Mouse (Mus musculus) left cerebral cortex, postnatal 36 days (tissue): ENCODE results near the gene Gm7982. TPM values are rescaled to one million over a fixed set of nuclear protein-coding genes. Genes with fewer than 3 reads are reported as not detected.
"Not testable (repeated sequence)": the region's sequence is repeated elsewhere in the genome, so short reads cannot be mapped to it uniquely, and the experiment has no call there.

Experiments
- DNase-seq, 2 experiments: peaks; one replicate each; pipeline ENCODE4 v3.0.0; 2021 to 2022; ENCODE audit warnings: low spot score in 2 of 2, mixed read lengths in 1 of 2
- intact Hi-C: fragments of 180-260 bp; cut with DNase I; formaldehyde crosslinking; loops from one replicate; pipeline ENCODE4 v1.15.1; 2025
- total RNA-seq, 2 experiments: library from RNA; stranded (reverse); gene quantifications; 2 replicates each; pipeline ENCODE4 v1.2.3; 2021

The Gm7982 gene
- not detected for total RNA-seq

GRCm38 (mm10) chr5:95741714-95742113 lies at the start of gene Gm7982:
TSS of gene Gm7982 (plus strand) at chr5:95742014.
- DNase-seq, intact Hi-C loops: not testable (repeated sequence)

GRCm38 (mm10) chr5:95736073-95736472 lies 5.7 kb upstream of the Gm7982 start, which contains the start of gene Gm7978:
TSS of gene Gm7978 (minus strand) at chr5:95736173.
- intact Hi-C loops, DNase-seq: not testable (repeated sequence)

GRCm38 (mm10) chr5:95775690-95776089 lies 33.9 kb downstream of the Gm7982 start, which contains the start of gene E330014E10Rik:
TSS of gene E330014E10Rik (plus strand) at chr5:95775990.
- DNase-seq, intact Hi-C loops: not testable (repeated sequence)

Other genes with a start within 250 kb of the Gm7982 start
- gene Gm3286, start 231.3 kb upstream of the Gm7982 start, total RNA-seq, result not detected
- gene Gm7971, start 147.1 kb upstream of the Gm7982 start, total RNA-seq, result not detected
- not detected for gene Gm7978, start 5.8 kb upstream of the Gm7982 start, total RNA-seq
- gene E330014E10Rik, start 34.0 kb downstream of the Gm7982 start, total RNA-seq, result not detected
- not detected for gene Cxcl13, start 214.9 kb downstream of the Gm7982 start, total RNA-seq